Mouse (Mus musculus) kidney, adult 2 months (tissue): ENCODE measurements around the gene E2f2.

Experiments used
- CTCF ChIP-seq: fragments of 200-500 bp; conservative IDR thresholded peaks from 2 replicates; pipeline ENCODE4 v1.5.1; 2011; ENCODE audit warnings: low read depth, mild to moderate bottlenecking, control low read depth, low read length, moderate library complexity, mixed read lengths; ENCODE audit not compliant: insufficient read depth, insufficient read length
- POLR2A ChIP-seq: fragments of 200-500 bp; IDR thresholded peaks from one replicate; pipeline ENCODE4 v1.6.1; 2011; ENCODE audit warnings: low read depth, low read length, control low read depth

GRCm38 (mm10) chr4:136217063-136217462, 44.9 kb downstream of the E2f2 start:
- TF ChIP-seq CTCF (no peak; the same call in 1 of the 2 replicates), POLR2A (no peak)
